Mouse (Mus musculus): ENCODE measurements at regions not wholly inside any gene's neighbourhood (a gene's known extent, or its start where the extent isn't known, plus 50 kb on each side); places are given as distances from the start of the nearest gene placed in this dataset.

DNA sequence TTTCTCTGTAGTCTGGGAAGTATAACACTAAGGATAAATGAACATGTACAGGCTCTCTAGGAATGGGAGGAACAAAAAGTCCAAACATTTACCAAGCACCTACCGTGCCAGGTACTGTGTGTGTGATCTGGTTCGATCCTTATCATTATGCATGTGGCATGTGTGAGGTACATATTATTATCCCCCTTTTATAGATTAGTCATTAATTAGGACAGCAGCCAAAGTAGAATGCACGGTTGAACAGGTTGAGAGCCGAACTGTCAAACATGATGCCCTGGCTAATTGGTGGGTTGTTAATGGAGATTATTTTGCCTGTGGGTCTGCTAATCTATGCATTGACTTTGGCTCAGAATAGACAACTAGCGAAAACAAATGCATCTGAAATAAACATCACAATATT lies 172.2 kb upstream of the Klhl29 start:
- no peak for DNase-seq

DNA sequence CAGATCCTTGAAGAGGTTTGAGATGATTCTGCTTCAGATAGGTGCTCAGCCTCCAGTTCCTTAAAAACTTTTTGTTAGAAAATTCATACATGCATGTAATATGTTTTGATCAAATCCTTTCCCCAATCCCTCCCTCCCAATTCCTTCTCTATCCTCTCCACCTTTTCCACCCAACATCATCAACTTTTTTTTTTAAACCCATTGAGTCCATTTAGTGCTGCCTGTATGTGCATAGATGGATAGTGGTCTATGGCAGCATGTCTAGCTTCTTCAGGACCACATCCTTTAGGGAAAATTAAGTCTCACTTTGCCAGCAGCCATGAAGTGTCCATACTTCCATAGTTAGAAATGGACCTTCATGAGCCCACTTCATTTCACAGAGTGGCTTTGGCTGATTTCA lies 167.2 kb upstream of the Klhl29 start:
- no peak for DNase-seq

GRCm38 (mm10) chr12:5496299-5496698 lies 120.8 kb upstream of the Klhl29 start:
- DNase-seq: no peak

DNA sequence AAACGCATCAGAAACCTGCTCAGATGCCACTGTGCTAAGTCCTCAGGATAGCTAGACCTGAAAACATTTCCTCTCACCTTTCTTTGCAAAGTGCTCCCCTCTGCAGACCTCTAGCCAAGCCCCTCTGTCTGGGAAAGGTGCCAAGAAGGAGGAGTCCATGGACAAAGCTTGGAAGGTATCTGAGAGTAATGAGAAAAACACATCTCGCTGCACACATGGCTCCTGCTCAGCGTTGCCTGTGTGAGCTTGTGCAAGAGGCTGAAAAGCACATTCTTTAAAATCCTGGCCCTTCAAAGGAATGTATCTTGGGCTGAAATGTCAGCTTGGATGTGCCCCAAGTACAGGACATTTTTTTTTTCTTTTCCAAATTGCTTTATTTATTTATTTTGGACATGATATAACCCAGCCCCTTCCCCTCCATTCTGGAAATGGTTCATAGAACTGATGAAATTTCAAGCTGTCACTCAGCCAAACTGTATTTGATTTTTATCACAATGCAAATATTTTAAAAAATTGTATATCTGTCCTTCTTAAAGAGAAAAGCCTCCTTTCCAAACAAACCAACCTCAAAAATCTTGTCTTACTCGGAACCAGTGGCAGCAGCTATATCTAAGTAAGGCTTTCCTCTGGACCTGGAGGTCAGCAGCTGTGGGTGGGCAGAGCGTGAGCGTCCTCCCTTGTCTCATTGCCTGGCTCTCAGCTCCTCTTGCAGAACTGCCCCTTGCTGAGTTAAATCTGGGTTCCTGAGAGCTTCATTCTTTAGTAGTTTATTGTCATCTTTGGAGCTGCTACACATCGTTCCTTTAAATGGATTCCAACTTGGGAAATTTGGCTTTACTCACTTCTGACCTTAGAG lies 119.4 kb upstream of the Klhl29 start:
- no peak for DNase-seq

DNA sequence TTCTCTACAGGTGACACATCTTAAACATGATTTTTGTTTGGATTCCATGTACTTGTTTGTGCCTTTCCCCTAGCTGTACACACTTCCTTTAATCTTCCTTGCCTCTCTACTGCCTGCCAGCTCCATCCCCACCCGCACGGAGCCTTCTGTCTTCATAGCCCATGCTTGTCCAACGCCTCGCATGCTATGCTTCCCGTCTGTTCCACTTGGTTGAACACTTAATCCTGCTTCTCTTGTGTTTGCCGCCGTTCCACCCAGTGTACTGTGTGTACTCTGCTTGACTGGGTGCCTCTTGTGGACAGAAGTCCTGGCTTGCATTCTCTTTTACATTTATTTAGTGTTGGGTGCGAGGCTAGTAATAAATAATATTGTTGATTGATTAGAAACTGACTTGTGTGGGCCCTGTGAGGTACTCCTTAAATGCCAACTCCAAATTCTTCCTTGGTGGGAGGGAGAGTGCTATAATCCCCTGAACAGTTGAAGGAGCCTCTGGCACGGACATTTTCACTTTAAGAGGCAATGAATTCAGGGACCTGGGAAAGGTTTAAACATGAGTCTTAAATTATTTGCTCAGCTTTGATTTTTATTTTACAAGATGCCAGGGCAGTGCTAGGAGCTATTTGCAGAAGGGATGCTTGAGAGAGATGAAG lies 88.9 kb upstream of the Klhl29 start:
- DNase-seq: no peak

DNA sequence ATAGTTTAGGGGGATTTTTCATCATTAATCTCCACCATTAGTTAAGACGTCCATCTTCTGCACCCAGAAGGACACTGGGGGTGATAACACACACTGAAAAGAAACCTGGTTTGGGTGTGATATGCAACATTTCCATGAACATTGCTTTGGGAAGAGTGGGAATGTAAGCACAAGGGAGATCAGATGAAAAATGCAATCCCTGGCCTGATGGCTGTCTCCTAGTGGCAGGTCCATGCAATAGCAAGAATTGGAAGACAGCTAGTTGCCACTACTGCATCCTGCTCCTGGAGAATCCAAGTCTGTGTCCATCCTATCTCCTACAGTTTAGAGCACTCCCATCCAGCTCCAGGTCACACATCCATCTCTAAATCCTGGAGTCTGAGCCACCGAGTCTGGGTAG lies 77.7 kb upstream of the Klhl29 start:
- DNase-seq: no peak

- DNase-seq: peak in 1 of 2 experiments; percentile 19
These were observed 68.2 kb upstream of the Klhl29 start for GRCm38 (mm10) chr12:5443730-5444129.

DNA sequence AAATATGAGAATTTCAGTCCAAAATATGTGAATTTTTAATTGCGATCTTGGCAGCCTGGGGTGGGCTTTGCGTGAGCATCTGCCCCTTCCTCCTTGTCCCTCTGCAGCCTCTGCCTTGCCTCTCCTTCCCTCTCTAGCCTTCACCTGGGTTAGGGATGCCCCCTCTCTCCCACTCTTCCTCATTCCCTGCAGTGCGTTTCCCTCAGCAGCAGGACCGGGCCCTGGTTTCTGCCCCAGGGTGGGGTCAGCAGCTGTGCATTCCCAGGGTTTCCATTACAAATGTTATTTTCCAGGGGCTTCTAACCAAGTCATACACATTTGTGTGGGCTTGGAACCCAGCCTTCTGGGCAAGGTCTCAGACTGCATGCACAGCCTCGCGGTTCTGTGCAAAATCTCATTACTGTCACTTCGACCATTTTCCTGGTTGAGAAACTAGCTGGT lies 67.6 kb upstream of the Klhl29 start:
- no peak for DNase-seq

DNA sequence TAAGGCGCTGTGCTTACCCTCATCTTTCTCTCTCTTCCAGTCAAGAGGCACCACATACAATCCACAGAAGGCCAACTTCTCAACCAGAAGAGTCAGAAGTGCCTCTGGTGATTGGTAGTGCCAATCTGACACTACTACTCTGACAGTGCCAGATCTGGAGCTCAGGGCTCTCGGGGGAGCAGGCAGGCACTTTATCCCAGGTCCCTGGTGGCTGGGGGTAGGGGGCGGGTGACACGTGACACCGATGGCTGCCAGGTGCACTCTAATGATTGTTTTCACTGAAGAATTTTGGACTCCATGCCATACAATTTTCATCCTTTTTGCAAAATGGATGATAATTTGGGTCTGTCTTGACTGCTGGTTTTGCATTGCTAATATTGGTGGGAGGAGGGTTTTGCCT lies 67.2 kb upstream of the Klhl29 start:
- no peak for DNase-seq

DNA sequence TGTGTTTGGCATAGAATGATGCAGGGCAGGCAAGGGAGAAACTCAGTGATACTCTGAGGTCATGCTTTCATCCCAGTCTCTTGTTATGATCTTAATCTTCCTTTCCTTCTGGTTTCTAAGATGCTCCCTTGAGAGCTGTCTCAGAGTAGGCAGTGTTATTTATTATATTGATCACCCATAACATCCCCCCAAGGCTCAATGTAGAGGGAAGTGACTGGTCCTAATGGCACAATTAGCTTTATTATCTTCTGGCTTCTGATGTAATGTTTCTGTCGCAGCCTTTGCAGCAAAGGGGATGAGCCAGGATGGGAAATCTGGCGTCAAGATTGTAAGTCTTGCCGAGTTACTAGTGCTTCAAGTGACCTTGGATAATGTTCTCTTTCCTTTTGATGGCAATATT lies 65.0 kb upstream of the Klhl29 start:
- no peak for DNase-seq

DNA sequence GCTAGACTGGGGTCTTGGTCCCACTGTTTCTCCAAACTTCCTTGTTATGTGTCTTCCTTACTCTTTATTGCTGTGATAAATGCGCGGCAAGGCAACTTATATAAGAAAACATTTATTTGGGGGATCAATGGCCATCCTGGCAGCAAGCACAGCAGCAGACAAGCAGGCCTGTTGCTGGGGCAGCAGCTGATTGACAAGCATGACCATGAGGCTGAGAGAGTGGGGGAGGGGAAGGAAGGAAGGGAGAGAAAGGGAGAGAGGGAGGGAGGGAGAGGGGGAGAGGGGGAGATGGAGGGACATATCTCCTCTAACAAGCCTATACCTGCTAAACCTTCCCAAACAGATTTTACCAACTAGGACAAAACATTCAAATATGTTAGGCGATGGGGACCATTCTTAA lies 60.4 kb upstream of the Klhl29 start:
- DNase-seq: no peak

GRCm38 (mm10) chr12:5434060-5434459 lies 58.6 kb upstream of the Klhl29 start:
- no peak for DNase-seq

DNA sequence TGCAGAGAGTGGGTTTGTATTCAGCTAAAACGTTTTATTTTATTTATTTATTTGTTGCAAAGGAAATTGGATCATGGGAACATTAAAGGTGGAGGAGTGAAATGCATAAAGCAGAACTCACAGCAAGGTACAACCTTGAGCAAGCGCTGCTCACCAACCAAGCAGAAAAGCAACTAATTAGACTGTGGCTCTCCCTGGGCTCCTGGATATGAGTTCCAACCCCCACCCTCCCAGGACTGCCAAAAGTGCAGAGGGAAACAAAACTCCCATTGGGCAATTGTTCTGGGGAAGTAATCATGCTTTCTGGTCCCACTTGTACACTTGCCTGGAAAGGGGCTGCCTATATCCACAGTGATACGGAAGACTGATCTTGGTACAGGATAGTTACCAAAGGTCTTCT lies 57.2 kb upstream of the Klhl29 start:
- no peak for DNase-seq

- DNase-seq: peak; percentile 55 to 60
These were observed 53.3 kb upstream of the Klhl29 start for GRCm38 (mm10) chr12:5428733-5429132.
